Mouse (Mus musculus): Measurements from ENCODE around the gene Tiam1. TPM values are rescaled to one million over a fixed set of nuclear protein-coding genes. Genes with fewer than 3 reads are reported as not detected.

The Tiam1 gene
- polyA plus RNA-seq, 1 experiment from 2014 or later = 12.8 TPM

- Histone ChIP-seq H3K9ac (ENCODE audit: low read length) (no peak overlapping the region), H3K9me3 (ENCODE audit: control insufficient read depth, low read length) (no peaks in the 10 kb centered on the region), H3K36me3 (ENCODE audit: control insufficient read depth, insufficient read depth, low read length) (no peaks in the 10 kb centered on the region), H3K27me3 (ENCODE audit: control insufficient read depth, insufficient read depth, low read depth, low read length) (no peaks in the 10 kb centered on the region), H3K27ac (ENCODE audit: low read length) (no peak overlapping the region), H3K4me2 (ENCODE audit: low read depth, low read length) (no peak overlapping the region), H3K4me1 (replicated peaks; ENCODE audit: control insufficient read depth, insufficient read depth, low read length) (no peaks in the 10 kb centered on the region), H3K4me3 (ENCODE audit: low read length) (no peak overlapping the region)
- ATAC-seq (ENCODE audit: low read depth) = no peak
- 81% methylated on average over 3 of the region's 3 CpGs for WGBS
These were observed 388.9 kb downstream of the Tiam1 start for GRCm38 (mm10) chr16:89754709-89755108.

- no peaks in the 10 kb centered on the region for H3K9me3 ChIP-seq (ENCODE audit: control insufficient read depth, low read length)
- H3K4me3 ChIP-seq (ENCODE audit: low read length) = no peak overlapping the region
- H3K36me3 ChIP-seq (ENCODE audit: control insufficient read depth, insufficient read depth, low read length) = no peaks in the 10 kb centered on the region
- H3K4me1 ChIP-seq (replicated peaks; ENCODE audit: control insufficient read depth, insufficient read depth, low read length) = no peaks in the 10 kb centered on the region
- H3K27me3 ChIP-seq (ENCODE audit: control insufficient read depth, insufficient read depth, low read depth, low read length) = no peaks in the 10 kb centered on the region
- H3K4me2 ChIP-seq (ENCODE audit: low read depth, low read length) = no peak overlapping the region
- 0 out of 2 replicates have a peak, but pooled peaks have one; percentile 28 for ATAC-seq (ENCODE audit: low read depth)
- 43% methylated on average over 2 of the region's 2 CpGs for WGBS
- no peak overlapping the region for H3K9ac ChIP-seq (ENCODE audit: low read length)
- no peak overlapping the region for H3K27ac ChIP-seq (ENCODE audit: low read length)
These were observed 395.7 kb downstream of the Tiam1 start for GRCm38 (mm10) chr16:89747864-89748263.

- Histone ChIP-seq H3K4me2 (ENCODE audit: low read depth, low read length) (no peak overlapping the region), H3K27ac (ENCODE audit: low read length) (no peak overlapping the region), H3K27me3 (ENCODE audit: control insufficient read depth, insufficient read depth, low read depth, low read length) (no peaks in the 10 kb centered on the region), H3K9me3 (ENCODE audit: control insufficient read depth, low read length) (no peaks in the 10 kb centered on the region), H3K4me3 (ENCODE audit: low read length) (no peak overlapping the region), H3K9ac (ENCODE audit: low read length) (no peak overlapping the region), H3K4me1 (replicated peaks; ENCODE audit: control insufficient read depth, insufficient read depth, low read length) (no peaks in the 10 kb centered on the region), H3K36me3 (ENCODE audit: control insufficient read depth, insufficient read depth, low read length) (no peaks in the 10 kb centered on the region)
- WGBS = 55% methylated on average over 2 of the region's 2 CpGs
- ATAC-seq (ENCODE audit: low read depth) = no peak
These were observed 404.0 kb downstream of the Tiam1 start for GRCm38 (mm10) chr16:89739559-89739958.

- H3K27ac ChIP-seq (ENCODE audit: low read length) = no peak overlapping the region
- 40% methylated on average over 6 of the region's 6 CpGs for WGBS
These were observed 404.6 kb downstream of the Tiam1 start for GRCm38 (mm10) chr16:89738963-89739362.

More at GRCm38 (mm10) chr16:89738963-89739362, 404.6 kb downstream of the Tiam1 start:
- Histone ChIP-seq H3K4me1 (replicated peaks; ENCODE audit: control insufficient read depth, insufficient read depth, low read length) (no peaks in the 10 kb centered on the region), H3K9me3 (ENCODE audit: control insufficient read depth, low read length) (no peaks in the 10 kb centered on the region), H3K4me2 (ENCODE audit: low read depth, low read length) (no peak overlapping the region), H3K9ac (ENCODE audit: low read length) (no peak overlapping the region), H3K4me3 (ENCODE audit: low read length) (no peak overlapping the region), H3K36me3 (ENCODE audit: control insufficient read depth, insufficient read depth, low read length) (no peaks in the 10 kb centered on the region), H3K27me3 (ENCODE audit: control insufficient read depth, insufficient read depth, low read depth, low read length) (no peaks in the 10 kb centered on the region)
- no peak for ATAC-seq (ENCODE audit: low read depth)

Other genes starting within 250 kb of the Tiam1 start
- gene Sod1, start 77.0 kb upstream of the Tiam1 start, polyA plus RNA-seq (2015; fragmentation: Nextera tagmentation; extraction: Ambion mirVana) = 1,312 and 1,369 TPM in 2 replicates
- 22.4 and 22.5 TPM in 2 replicates for gene Scaf4, start 140.7 kb upstream of the Tiam1 start, polyA plus RNA-seq (2015; fragmentation: Nextera tagmentation; extraction: Ambion mirVana)
- 16.2 and 16.5 TPM in 2 replicates for gene Hunk, start 242.2 kb upstream of the Tiam1 start, polyA plus RNA-seq (2015; fragmentation: Nextera tagmentation; extraction: Ambion mirVana)